Mouse (Mus musculus) CD4-positive naive resting alpha-beta T cell, adult 76 days (primary cell): ENCODE data around the gene Tnni1. TPM values are rescaled to one million over a fixed set of nuclear protein-coding genes. Genes with fewer than 3 reads are reported as not detected.

Experiments used
- total RNA-seq: library from RNA; stranded (reverse); gene quantifications from one replicate; pipeline ENCODE4 v1.2.4, GENCODE M21; 2023

Tnni1 gene
- total RNA-seq, result 1.3 TPM

DNA sequence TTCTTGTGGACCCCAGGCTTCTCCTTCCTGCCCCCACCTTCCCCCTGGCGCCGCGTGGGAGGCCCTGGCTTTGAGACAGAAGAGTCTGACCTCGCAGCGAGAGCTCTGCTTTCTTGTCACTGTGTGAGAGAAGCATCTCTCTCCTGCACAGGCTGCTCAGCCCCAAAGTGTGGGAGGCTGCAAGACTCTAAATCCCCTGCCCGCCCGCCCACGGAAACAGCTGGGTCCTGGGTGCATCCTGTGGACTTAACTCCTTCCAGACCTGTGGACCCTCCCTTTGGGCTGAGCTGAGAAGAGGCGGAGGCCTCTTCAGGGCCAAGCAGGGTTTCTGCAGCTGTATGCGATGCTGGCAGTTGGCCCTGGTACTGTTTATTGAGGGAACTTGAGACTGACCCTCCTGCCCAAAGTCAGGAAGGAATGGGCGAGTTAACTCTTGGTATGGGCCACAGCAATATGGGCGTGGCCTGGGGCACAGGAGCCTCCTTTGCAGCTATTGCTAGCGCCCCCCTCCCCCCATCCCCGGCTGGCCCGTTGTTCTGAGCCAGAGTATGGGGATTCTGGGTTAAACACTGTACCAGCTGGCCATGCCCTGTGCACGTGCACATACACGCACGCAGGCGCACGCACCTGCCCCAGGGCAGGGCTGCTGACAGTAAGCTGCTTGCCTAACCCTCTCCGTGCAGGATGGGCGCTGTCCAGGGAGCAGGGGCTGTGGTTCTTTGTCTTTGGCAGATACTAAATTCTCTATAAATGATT lies at the start of gene Tnni1:
Gene Tnni1 (plus strand): TSS at position 655 of the 756 bp plus-strand sequence.

DNA sequence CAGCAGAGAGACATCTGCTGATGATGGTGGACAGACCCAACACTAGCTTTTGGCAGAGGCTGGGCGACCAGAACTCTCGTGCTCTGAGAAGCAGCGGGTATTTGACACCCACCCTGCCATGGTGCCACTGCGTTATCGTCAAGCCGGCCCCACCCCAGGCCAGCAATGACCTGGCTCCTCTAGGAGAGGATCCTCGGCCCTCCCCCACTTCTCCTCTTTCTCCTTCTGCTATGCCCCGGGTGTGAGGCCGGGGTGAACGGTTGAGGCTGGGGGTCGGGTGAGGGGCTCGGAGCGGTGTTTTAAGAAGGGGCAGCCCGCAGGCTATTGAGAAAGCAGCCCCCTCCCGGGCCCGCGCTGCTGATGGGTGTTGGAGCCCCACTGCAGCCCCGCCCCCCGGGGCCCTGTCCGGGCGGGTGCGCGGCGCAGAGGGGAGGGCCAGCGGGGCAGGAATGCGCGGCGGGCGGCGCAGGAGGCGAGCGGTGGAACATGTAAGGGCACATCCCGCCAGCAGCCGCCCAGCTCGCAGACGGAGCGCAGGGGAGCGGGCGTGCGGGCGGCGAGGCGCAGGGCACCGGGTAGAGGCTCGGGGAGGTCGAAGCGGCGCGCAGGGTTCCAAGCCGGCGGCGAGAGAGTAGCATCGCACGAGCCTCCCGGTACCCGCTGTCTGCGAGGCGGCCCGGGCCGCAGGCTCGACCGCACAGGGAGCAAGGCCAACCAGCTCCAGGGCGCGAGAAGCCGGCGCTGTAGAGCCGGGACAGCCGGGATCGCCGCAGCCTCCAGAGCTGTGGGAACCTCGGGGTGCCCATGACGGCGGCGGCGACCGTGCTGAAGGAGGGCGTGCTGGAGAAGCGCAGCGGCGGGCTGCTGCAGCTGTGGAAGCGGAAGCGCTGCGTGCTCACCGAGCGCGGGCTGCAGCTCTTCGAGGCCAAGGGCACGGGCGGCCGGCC lies 13.3 kb upstream of the Tnni1 start, which contains the start of gene Phlda3:
Gene Phlda3 (plus strand): TSS at position 475 of the 947 bp plus-strand sequence.

DNA sequence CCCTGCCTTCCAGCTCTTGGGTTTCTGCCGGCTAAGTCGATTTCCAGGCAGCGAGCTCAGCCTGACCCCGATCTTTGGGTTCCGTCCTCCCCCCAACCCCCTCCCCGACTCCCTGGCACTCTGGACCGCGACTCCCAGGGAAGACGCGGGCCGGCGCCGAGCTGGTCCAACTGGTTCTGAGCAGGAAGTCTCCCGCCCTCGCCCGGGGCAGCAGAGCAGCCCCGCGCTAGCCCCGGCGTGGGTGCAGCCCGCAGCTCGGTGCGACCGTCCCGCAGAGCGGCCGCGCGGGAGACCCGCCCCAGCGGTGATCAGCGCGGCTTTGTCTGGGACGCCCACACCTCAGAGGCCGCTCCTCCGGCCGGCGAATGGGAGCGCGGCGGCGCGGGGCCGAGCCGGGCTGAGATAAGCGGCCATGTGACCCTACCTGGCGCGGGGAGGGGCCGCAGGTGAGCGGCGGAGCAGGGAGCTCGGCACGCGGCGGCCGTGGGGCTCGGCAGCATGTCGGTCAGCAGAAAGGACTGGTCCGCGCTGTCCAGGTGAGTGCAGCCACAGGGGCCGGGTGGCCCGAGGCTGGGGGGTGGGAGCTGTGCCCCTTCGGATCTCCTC lies 39.4 kb downstream of the Tnni1 start, which contains the start of gene Lad1:
Gene Lad1 (plus strand): TSS at position 118 of the 606 bp plus-strand sequence.

DNA sequence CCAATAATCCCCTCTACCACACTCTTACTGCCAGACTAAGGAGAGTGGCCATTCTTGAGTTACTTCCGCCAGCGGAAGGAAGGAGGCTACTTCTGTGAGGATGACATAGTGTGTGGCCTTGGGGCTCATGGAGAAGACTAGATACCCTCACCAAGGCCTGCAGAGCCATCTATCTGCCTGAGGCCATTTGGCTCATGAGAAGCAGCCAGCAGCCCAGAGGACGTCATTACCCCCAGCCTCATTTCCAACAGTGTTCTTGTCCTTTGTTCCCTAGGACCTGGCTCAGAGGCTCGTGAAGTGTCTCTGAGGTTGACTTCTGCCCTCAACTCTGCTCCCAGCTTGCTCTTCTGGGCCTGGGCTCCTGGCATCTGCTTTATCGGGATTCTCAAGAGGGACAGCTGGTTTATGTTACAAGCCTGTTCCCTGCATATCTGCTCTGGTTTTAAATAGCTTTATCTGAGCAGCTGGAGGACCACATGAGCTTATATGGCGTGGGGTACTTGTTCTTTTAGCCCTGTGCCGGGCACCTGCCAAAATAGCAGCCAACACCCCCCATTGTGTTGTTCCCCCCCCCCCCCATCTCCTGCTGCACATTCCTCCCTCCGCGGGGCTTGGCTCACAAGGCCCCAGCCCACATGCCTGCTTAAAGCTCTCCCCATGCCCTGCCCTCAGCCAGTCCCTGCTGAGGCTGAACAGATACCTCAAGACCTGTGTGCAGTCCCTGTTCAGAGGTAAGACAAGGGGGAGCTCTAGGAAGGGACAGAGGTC lies 56.7 kb downstream of the Tnni1 start, which contains the start of gene Tnnt2:
Gene Tnnt2 (plus strand): TSS at position 639 of the 768 bp plus-strand sequence.

Other genes with a start within 250 kb of the Tnni1 start
- gene Nav1, start 172.1 kb upstream of the Tnni1 start, total RNA-seq, result 2.6 TPM
- 79.9 TPM for gene Csrp1, start 59.4 kb upstream of the Tnni1 start, total RNA-seq
- not detected for gene Phlda3, start 13.3 kb upstream of the Tnni1 start, total RNA-seq
- gene Lad1, start 39.2 kb downstream of the Tnni1 start, total RNA-seq, result 0.73 TPM
- not detected for gene Tnnt2, start 56.9 kb downstream of the Tnni1 start, total RNA-seq
- not detected for gene Pkp1, start 139.8 kb downstream of the Tnni1 start, total RNA-seq
- not detected for gene Igfn1, start 226.9 kb downstream of the Tnni1 start, total RNA-seq
- 20.8 TPM for gene Tmem9, start 228.7 kb downstream of the Tnni1 start, total RNA-seq